Mouse (Mus musculus) liver (tissue): ENCODE measurements around the gene Pcbp2.

Source experiments
- DNase-seq: peaks from one replicate; pipeline ENCODE4 v3.0.0-alpha.2; 2020; ENCODE audit warnings: mixed read lengths

Gene Pcbp2

DNA sequence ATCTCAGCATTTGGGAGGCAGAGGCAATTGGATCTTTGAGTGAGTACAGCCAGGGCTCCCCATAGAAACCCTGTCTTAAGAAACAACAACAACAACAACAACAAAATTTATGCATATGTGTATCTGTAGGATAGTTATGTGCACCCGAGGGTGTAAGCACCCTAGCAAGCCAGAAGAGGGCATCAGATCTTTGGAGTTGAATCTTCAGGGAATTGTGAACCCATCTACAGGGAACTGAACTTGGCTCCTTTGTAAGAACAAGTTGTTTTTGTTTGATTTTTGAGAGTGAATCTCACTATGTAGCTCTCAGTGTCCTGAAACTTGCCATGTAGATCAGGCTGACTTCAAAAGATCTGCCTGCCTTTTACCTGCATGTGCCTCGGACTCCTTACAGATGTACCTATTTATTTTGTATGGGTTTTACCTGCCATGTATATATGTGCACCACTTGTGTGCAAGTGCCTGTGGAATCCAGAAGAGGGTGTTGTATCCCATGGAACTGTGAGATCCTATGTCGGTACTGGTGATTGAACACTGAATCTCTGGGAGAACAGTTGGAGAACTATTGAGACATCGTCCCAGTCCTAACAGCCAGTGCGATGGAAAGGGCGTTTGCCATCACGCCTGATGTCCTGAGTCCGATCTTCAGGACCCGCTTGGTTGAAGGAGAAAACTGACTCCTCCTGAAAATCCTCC is 1.5 kb upstream of the Pcbp2 start:
- no peak for DNase-seq

DNA sequence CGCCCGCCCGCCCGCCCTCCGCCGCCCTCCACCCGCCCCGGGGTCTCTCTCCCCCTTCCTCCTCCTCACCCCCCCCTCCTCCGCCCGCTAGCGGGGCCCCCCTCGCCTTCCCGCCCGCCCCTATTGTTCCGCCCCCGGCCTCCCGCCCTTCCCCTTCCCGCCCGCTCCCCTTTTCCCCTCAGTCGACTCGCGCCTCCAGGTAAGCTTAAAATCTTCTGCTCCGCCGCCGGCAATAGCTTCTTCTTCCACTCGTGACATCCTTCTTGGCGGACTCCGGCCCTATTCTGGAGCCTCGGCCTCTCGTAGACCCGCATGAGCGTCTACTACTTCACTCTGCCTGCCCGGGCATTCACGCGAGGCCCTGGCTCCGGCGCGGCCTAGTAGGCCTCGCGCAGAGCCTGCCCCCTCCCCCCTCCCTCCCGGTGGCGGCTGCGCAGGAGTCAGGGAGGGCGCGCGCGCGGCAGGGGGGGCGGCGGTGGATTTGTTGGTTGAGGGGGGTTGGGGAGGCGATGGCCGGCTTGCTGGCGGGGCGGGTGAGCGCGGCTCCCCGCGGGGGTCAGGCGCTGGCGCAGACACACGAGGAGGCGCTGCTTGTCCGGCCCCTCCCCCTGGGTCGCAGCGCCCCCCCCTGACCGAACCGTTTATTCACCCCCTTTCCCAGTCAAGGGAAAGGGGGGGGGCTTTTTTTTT is 411 bp downstream of the Pcbp2 start:
- peak; percentile 85 for DNase-seq

- DNase-seq: no peak
Observed at GRCm38 (mm10) chr15:102471295-102471645, 931 bp downstream of the Pcbp2 start.

DNA sequence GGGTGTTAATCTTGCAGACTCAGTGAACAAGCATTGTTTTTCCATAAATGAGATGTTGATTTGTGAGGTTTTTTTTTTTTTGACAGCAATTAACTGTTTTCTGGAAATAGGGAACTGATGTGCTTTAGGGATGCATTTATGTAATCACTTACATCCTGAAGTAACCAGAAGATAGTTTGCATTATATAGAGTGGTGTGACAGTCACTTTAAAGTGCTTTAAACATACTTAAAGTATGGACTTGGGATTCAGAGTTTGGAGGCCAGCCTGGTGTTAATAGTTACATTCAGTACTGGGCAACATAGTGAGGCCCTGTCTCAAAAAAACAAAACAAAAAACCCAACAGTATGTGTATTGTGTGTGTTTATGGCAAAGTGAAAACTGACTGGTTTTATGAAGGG is 1.4 kb downstream of the Pcbp2 start:
- DNase-seq: no peak

DNA sequence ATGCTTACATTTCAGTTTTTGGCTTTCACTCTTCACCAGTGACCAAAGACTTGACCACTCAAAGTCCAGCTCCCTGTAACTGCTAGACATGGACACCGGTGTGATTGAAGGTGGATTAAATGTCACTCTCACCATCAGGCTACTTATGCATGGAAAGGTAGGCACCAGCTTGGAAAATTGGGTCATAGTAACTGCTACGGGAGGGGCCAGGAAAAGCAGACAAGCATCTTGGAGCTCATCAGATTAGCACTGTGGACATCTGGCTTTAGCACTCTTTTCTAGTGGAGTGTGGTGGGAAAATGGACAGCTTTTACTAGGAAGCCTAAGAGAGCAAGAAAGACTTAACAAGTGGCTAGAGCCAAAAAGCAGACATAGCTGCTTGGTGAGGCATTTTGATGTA is 2.9 kb downstream of the Pcbp2 start:
- DNase-seq: no peak

DNA sequence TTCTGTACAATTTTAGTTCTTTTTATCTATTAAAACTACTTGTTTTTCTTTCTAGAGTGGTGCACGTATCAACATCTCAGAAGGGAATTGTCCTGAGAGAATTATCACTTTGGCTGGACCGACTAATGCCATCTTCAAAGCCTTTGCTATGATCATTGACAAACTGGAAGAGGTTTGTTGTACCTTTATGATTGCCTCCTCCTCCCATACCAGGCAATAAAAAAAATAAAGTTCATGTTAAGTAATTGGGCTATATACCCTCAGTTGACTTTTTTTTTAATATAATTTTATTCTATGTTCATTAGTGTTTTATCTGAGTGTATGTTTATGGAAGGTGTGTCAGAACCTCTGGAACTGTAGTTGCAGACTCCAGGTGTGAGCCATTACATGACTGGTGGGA is 4.2 kb downstream of the Pcbp2 start:
- DNase-seq: no peak

DNA sequence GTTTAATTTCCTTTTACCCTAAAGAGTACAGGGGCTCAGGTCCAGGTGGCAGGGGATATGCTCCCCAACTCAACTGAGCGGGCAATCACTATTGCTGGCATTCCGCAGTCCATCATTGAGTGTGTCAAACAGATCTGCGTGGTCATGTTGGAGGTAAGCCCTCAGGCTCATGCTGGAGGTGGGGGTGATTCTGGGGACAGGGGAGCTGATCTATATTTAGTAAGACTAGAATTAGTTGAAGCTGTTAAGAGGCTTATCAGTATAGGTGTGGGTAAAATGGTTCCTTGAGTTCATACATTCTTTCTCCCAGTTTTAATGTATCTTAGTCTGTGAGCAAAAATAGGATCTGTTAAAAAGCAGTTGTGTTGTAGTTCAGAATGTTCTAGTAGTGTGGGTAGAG is 12.8 kb downstream of the Pcbp2 start:
- no peak for DNase-seq

- DNase-seq: no peak
Observed at GRCm38 (mm10) chr15:102485853-102486252, 15.5 kb downstream of the Pcbp2 start.

DNA sequence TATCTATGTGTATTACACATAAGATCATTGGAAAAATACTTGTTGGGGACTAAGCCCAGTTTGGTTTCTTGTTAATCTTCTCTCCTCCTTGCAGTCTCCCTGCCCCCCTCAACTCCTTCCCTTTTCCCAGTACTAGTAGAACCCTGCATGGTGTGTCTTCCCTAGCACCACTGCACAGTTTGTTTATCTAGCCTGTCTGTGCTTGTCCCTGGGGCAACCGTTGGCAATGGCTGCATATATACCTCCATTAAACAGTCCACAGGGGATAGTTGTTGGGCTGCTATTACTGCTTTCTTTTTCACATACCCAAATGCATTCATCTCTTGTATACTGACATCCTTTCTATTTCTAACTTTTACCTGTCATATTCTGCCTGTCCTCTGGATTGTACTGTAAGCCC is 17.3 kb downstream of the Pcbp2 start:
- DNase-seq: no peak

DNA sequence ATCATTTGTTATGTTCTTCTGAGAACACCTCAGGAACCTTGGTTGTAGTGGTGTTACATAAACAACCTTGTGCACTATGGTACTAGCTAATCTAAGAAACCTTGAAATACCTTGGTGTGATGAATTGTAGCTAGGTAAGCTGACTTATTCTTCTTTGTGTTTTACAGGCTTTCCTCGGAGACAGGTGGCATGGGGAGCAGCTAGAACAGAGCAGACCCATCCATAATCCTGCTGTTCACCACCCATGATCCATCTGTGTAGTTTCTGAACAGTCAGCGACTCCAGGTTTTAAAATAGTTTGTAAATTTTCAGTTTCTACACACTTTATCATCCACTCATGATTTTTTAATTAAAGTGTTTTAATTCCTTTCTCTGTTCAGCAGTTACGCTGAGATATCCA is 28.0 kb downstream of the Pcbp2 start:
- no peak for DNase-seq

DNA sequence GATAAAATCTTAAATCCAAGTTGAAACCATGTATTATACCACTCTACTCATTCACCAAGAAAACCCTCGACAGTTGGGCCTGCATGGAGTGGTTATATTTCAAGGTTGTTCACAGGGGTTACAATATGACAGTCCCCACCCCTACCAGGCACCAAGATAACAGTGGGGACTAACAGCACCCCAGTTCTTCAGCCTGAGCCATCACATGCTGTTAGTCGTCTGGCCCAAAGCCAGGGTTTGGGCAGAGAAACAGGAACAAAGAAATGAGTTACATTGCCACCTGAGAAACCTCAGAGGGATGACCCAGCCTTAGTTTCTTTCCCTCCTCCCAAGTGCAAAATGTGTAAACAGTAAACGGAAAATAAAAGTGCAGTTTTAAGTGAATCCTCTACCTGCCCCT is 29.0 kb downstream of the Pcbp2 start:
- DNase-seq: no peak

GRCm38 (mm10) chr15:102499851-102500250 is 29.5 kb downstream of the Pcbp2 start:
- DNase-seq: no peak

GRCm38 (mm10) chr15:102500479-102500878 is 30.1 kb downstream of the Pcbp2 start:
- no peak for DNase-seq

DNA sequence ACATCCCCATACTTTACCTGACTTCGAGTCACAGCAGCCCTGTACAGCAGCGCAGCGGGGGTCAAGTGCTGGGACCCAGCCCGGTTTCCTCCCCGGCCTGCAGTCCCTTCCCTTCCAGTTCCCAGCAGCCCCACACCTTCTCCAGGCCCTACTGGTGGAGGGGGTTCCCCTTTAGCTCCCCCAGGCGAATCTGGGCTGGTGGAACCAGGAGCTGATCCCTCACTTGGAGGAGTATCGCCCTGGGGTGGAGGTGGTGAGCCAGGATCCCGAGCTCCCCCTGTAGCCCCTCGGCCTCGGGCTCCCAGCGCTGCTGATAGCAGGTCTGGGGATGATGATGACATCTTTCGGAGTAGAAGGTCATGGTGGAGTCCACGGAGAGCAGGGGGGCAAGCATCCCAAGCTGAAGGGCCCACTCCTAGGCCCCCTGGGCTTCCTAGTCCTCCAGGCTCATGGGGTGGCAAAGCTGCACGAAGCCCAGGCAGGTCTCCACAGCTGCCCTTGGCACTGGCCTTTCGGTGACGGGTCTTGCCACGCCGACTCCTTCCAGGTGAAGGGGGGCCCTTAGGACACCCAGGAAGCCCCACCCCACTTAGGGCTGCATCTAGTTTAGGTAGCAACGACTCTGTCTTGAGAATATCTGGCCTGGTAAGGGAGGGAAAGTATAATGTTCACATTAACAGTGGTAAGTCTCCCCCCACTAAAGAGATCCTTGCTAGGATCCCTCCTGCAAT is 30.9 kb downstream of the Pcbp2 start:
- DNase-seq: no peak

- no peak for DNase-seq
Observed at GRCm38 (mm10) chr15:102502254-102502840, 32.0 kb downstream of the Pcbp2 start.

GRCm38 (mm10) chr15:102503447-102503846 is 33.1 kb downstream of the Pcbp2 start, which contains the start of gene Gm10337:
Gm10337 (plus strand) TSS chr15:102503722.
- no peak for DNase-seq

GRCm38 (mm10) chr15:102503924-102504782 is 33.8 kb downstream of the Pcbp2 start:
- no peak for DNase-seq

- no peak for DNase-seq
Observed at GRCm38 (mm10) chr15:102505073-102505769, 34.9 kb downstream of the Pcbp2 start.

DNA sequence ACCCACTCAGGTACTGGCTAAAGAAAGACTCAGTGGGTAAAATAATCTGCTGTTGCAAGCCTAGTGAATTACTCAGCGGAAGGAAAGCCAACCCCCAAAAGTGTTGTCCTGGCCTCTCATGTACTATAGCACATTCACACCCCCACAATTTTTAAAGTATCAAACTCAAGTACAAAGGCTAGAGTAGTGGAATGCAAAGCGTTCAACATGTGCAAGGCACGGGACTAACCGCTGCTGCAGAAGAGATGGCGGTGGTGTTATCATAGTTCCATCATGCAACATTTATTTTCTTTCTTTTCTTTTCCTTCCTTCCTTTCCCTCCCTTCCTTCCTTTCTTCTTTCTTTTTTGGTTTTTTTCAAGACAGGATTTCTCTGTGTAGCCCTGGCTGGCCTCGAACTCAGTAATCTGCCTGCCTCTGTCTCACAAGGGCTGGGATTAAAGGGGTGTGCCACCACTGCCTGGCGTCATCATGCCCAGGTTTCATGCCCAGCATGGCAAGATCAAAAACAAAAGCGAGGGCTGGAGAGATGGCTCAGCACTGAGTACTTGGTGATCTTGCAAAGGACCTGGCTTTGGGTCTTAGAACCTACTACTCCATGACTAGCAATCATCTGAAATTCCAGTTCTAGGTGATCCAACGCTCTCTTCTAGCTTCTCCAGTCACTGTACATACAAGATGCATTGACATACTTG is 35.6 kb downstream of the Pcbp2 start:
- DNase-seq: no peak

- DNase-seq: no peak
Observed at GRCm38 (mm10) chr15:102506464-102506830, 36.1 kb downstream of the Pcbp2 start.

- DNase-seq: no peak
Observed at GRCm38 (mm10) chr15:102506864-102507263, 36.5 kb downstream of the Pcbp2 start.
